Mouse (Mus musculus): ENCODE measurements around the gene Tap2. TPM values are rescaled to one million over a fixed set of nuclear protein-coding genes. Genes with fewer than 3 reads are reported as not detected.
A peak's percentile ranks its signal among the peaks of the same experiment; 100 is the strongest.

The Tap2 gene
- polyA plus RNA-seq, 1 experiment from 2014 or later = 1.3 TPM

DNA sequence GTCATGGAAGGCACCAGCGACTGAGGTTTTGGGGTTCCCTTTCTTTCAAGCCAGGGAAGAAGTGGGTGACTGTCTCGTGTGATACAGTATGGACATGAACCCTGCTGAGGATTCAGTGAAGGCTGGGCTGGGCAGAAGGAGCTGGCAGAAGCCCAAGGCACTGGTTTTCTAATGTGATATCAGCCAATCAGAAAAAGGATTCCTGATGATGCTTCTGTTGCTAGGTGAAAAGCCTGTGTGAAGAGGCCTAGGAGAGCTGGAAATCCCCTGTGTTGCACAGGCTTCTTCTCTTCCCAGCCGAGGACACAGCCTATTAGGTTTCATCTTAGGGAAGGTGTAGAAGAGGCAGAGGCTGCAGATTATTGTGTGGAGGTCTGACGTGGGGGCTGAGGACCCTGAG, 58.2 kb downstream of the Tap2 start:
- Histone ChIP-seq H3K27ac (no peak overlapping the region), H3K9me3 (replicated peaks) (no peaks in the 10 kb centered on the region), H3K36me3 (no peaks in the 10 kb centered on the region), H3K4me3 (no peak overlapping the region), H3K4me2 (replicated peaks) (no peak overlapping the region), H3K27me3 (peaks cover 32% of the 10 kb centered on the region), H3K4me1 (peaks cover 23% of the 10 kb centered on the region), H3K9ac (no peak overlapping the region)
- ATAC-seq (ENCODE audit: low FRiP score) = peak; percentile 50
- WGBS = 24% methylated on average over 4 of the region's 4 CpGs

- no peak overlapping the region for H3K27ac ChIP-seq
- WGBS = 3% methylated on average over 8 of the region's 8 CpGs
Measured at GRCm38 (mm10) chr17:34263068-34263467, 59.7 kb downstream of the Tap2 start.

GRCm38 (mm10) chr17:34263811-34264371, 60.6 kb downstream of the Tap2 start:
- peaks cover 29% of the 10 kb centered on the region for H3K27me3 ChIP-seq
- peak overlapping the region; percentile 35; the same call in 1 of the 2 replicates for H3K9ac ChIP-seq
- peaks cover 23% of the 10 kb centered on the region for H3K4me1 ChIP-seq
- H3K9me3 ChIP-seq (replicated peaks) = no peaks in the 10 kb centered on the region
- no peaks in the 10 kb centered on the region for H3K36me3 ChIP-seq
- no peak for ATAC-seq (ENCODE audit: low FRiP score)
- no peak overlapping the region for H3K27ac ChIP-seq
- H3K4me3 ChIP-seq = peak overlapping the region; percentile 53
- WGBS = 3% methylated on average over 14 of the region's 14 CpGs
- peak overlapping the region; percentile 98 for H3K4me2 ChIP-seq (replicated peaks)

More at GRCm38 (mm10) chr17:34263068-34263467, 59.7 kb downstream of the Tap2 start:
- Histone ChIP-seq H3K9me3 (replicated peaks) (no peaks in the 10 kb centered on the region), H3K4me2 (replicated peaks) (peak overlapping the region; percentile 98), H3K4me3 (peak overlapping the region; percentile 53), H3K9ac (peak overlapping the region; percentile 35), H3K36me3 (no peaks in the 10 kb centered on the region), H3K27me3 (peaks cover 32% of the 10 kb centered on the region), H3K4me1 (peaks cover 23% of the 10 kb centered on the region)
- ATAC-seq (ENCODE audit: low FRiP score) = peak; percentile 85

GRCm38 (mm10) chr17:34264452-34265351, 61.4 kb downstream of the Tap2 start:
- under 1% methylated on average over 92 of the region's 93 CpGs for WGBS
- Histone ChIP-seq H3K27me3 (peaks cover 29% of the 10 kb centered on the region), H3K9ac (peak overlapping the region; percentile 54), H3K27ac (no peak overlapping the region), H3K4me1 (peaks cover 23% of the 10 kb centered on the region), H3K9me3 (replicated peaks) (no peaks in the 10 kb centered on the region), H3K36me3 (no peaks in the 10 kb centered on the region), H3K4me2 (replicated peaks) (peak overlapping the region; percentile 98), H3K4me3 (peak overlapping the region; percentile 53)
- ATAC-seq (ENCODE audit: low FRiP score) = peak; percentile 26; the same call in 1 of the 2 replicates

Other genes with a start within 250 kb of the Tap2 start
- gene Vps52, start 247.7 kb upstream of the Tap2 start, polyA plus RNA-seq (2016; fragmentation: Nextera tagmentation; extraction: Ambion mirVana) = 65.0 and 65.9 TPM in 2 replicates
- 834 and 931 TPM in 2 replicates for gene Rps18, start 247.5 kb upstream of the Tap2 start, polyA plus RNA-seq (2016; fragmentation: Nextera tagmentation; extraction: Ambion mirVana)
- 13.8 and 16.6 TPM in 2 replicates for gene H2-K1, start 203.2 kb upstream of the Tap2 start, polyA plus RNA-seq (2016; fragmentation: Nextera tagmentation; extraction: Ambion mirVana)
- gene Ring1, start 178.8 kb upstream of the Tap2 start, polyA plus RNA-seq (2016; fragmentation: Nextera tagmentation; extraction: Ambion mirVana) = 28.2 and 29.7 TPM in 2 replicates
- 57.5 and 67.6 TPM in 2 replicates for gene H2-Ke6, start 175.5 kb upstream of the Tap2 start, polyA plus RNA-seq (2016; fragmentation: Nextera tagmentation; extraction: Ambion mirVana)
- 179 and 187 TPM in 2 replicates for gene Slc39a7, start 171.8 kb upstream of the Tap2 start, polyA plus RNA-seq (2016; fragmentation: Nextera tagmentation; extraction: Ambion mirVana)
- gene Rxrb, start 171.7 kb upstream of the Tap2 start, polyA plus RNA-seq (2016; fragmentation: Nextera tagmentation; extraction: Ambion mirVana) = 64.9 and 68.3 TPM in 2 replicates
- gene Col11a2, start 164.1 kb upstream of the Tap2 start, polyA plus RNA-seq (2016; fragmentation: Nextera tagmentation; extraction: Ambion mirVana) = 7.8 and 18.0 TPM in 2 replicates
- 0.29 and 0.39 TPM in 2 replicates for gene H2-Oa, start 111.2 kb upstream of the Tap2 start, polyA plus RNA-seq (2016; fragmentation: Nextera tagmentation; extraction: Ambion mirVana)
- 13.1 and 14.2 TPM in 2 replicates for gene H2-DMa, start 84.0 kb upstream of the Tap2 start, polyA plus RNA-seq (2016; fragmentation: Nextera tagmentation; extraction: Ambion mirVana)
- gene Brd2, start 80.9 kb upstream of the Tap2 start, polyA plus RNA-seq (2016; fragmentation: Nextera tagmentation; extraction: Ambion mirVana) = 137 and 151 TPM in 2 replicates
- 0.21 TPM in 1 of 2 replicates, not detected in the other for gene H2-DMb2, start 60.2 kb upstream of the Tap2 start, polyA plus RNA-seq (2016; fragmentation: Nextera tagmentation; extraction: Ambion mirVana)
- gene H2-DMb1, start 50.5 kb upstream of the Tap2 start, polyA plus RNA-seq (2016; fragmentation: Nextera tagmentation; extraction: Ambion mirVana) = 1.4 and 2.1 TPM in 2 replicates
- 1.8 and 2.2 TPM in 2 replicates for gene Tap1, start 16.0 kb upstream of the Tap2 start, polyA plus RNA-seq (2016; fragmentation: Nextera tagmentation; extraction: Ambion mirVana)
- gene Psmb9, start 15.8 kb upstream of the Tap2 start, polyA plus RNA-seq (2016; fragmentation: Nextera tagmentation; extraction: Ambion mirVana) = 1.0 TPM in 2 replicates
- 1.8 and 2.9 TPM in 2 replicates for gene Psmb8, start 5.8 kb upstream of the Tap2 start, polyA plus RNA-seq (2016; fragmentation: Nextera tagmentation; extraction: Ambion mirVana)
- not detected in 2 replicates for gene H2-Ob, start 35.4 kb downstream of the Tap2 start, polyA plus RNA-seq (2016; fragmentation: Nextera tagmentation; extraction: Ambion mirVana)
- gene H2-Ab1, start 54.2 kb downstream of the Tap2 start, polyA plus RNA-seq (2016; fragmentation: Nextera tagmentation; extraction: Ambion mirVana) = 1.5 and 1.7 TPM in 2 replicates
- gene H2-Aa, start 84.3 kb downstream of the Tap2 start, polyA plus RNA-seq (2016; fragmentation: Nextera tagmentation; extraction: Ambion mirVana) = 0.19 TPM in 1 of 2 replicates, not detected in the other
- 1.5 and 1.7 TPM in 2 replicates for gene H2-Eb1, start 102.3 kb downstream of the Tap2 start, polyA plus RNA-seq (2016; fragmentation: Nextera tagmentation; extraction: Ambion mirVana)
- gene H2-Eb2, start 122.1 kb downstream of the Tap2 start, polyA plus RNA-seq (2016; fragmentation: Nextera tagmentation; extraction: Ambion mirVana) = 0.06 TPM in 1 of 2 replicates, not detected in the other
- gene Btnl2, start 151.3 kb downstream of the Tap2 start, polyA plus RNA-seq (2016; fragmentation: Nextera tagmentation; extraction: Ambion mirVana) = not detected in 2 replicates
- not detected in 2 replicates for gene Btnl1, start 173.6 kb downstream of the Tap2 start, polyA plus RNA-seq (2016; fragmentation: Nextera tagmentation; extraction: Ambion mirVana)
- gene BC051142, start 195.3 kb downstream of the Tap2 start, polyA plus RNA-seq (2016; fragmentation: Nextera tagmentation; extraction: Ambion mirVana) = 1.9 and 2.5 TPM in 2 replicates